Mouse (Mus musculus) urinary bladder, adult 18-20 months (tissue): Measurements from ENCODE around the gene Ddost.

Experiments used
- DNase-seq, 2 experiments: peaks; one replicate each; pipeline ENCODE4 v3.0.0; 2022; ENCODE audit warnings: low spot score in 2 of 2, mixed read lengths in 2 of 2

Ddost gene

DNA sequence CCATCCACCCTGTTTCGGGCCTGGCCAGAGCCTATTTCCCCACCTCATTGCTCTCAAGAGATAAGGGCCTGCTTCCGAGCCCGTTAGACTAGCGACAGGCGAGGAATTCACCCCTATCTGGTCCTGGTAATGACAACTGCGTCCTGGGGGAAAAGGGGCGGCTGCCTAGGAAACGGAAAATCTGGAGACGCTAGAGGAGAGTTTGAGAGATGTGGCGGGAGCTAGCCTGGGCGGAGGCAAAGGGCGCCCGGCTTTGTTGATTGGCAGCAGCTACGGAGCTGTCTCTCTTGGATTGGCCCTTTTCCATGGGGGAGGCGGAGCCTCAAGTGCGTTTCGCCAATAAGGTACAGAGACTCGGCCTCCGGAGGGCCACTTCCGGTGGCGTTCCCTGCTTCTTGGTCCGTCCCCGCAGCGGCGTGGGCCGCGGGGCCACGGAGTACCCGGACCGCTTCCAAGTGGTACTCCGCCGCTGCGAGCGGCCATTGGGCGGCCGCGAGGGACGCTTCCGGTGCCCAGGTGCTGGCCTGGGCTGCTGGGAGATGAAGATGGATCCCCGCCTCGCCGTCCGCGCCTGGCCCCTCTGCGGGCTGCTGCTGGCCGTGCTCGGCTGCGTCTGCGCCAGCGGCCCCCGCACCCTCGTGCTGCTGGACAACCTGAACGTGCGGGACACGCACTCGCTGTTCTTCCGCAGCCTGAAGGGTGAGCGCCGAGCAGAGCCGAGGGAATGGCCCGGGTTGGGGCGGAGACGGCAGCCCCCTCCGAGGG, at the start of gene Ddost:
Gene Ddost (plus strand): TSS at position 391 of the 765 bp plus-strand sequence.
- peak; percentile 85 to 97 for DNase-seq

DNA sequence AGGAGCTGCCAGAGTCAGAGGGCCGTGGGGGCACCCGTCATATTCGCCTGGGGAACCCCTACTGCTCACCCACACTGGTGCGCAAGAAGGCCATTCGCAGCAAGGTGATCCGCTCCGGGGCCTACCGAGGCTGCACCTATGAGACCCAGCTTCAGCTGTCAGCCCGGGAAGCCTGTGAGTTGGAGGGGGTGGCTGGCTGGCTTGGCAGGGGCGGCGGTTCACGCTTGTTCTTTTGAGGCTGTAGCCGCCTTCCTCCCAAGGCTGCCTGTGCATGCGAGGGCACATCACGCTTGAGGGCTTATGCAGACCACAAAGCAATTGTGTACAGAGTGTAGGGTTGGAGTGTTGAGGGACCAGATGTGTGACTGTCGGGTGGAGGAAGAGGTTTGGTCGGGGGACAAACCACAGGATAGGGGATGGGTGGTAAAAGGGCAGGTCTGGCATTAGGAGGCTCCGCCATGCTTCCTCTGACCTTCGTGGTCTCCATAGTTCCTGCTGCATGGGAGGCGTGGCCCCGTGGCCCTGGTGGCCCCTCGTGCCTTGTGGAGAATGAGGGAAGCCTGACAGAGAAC, 47.3 kb upstream of the Ddost start:
- DNase-seq: no peak

DNA sequence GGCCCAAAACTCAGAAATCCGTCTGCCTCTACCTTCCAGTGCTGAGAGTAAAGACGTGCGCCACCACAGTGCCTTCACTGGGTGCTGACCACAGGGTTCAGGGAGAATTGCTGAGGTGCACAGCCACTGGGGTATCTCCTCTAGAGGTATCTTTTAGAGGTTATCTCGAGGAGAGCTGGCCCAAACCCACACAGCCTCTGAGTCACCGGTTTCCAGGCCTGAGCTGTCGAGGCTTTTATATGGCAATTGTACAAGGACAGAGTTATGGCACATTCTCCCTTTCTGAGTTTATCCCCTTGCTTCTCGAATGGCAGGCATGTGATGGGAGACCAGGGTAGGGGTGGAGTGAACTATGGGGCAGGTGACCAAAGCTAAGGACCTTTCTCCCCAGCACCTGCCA, 45.9 kb upstream of the Ddost start:
- DNase-seq: no peak

DNA sequence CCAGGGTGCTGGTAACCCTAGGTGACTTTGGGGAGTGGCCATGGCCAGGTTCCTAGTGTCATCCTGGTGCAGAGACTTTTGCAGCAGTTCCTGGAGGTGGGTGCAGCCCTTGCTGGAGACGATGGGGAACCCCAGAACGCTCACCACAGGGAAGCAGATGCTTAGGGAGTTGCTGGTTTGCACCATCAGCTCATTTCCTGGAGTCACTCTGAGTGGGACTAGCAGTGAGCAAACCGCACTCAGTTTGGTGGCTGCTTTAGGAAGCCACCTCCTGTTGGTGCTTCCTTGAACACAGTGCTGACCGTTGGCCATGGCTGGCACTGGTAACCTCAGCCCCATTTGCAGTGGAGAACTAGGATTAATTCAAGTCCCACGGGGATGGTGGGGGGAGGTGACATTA, 45.0 kb upstream of the Ddost start:
- DNase-seq: no peak

DNA sequence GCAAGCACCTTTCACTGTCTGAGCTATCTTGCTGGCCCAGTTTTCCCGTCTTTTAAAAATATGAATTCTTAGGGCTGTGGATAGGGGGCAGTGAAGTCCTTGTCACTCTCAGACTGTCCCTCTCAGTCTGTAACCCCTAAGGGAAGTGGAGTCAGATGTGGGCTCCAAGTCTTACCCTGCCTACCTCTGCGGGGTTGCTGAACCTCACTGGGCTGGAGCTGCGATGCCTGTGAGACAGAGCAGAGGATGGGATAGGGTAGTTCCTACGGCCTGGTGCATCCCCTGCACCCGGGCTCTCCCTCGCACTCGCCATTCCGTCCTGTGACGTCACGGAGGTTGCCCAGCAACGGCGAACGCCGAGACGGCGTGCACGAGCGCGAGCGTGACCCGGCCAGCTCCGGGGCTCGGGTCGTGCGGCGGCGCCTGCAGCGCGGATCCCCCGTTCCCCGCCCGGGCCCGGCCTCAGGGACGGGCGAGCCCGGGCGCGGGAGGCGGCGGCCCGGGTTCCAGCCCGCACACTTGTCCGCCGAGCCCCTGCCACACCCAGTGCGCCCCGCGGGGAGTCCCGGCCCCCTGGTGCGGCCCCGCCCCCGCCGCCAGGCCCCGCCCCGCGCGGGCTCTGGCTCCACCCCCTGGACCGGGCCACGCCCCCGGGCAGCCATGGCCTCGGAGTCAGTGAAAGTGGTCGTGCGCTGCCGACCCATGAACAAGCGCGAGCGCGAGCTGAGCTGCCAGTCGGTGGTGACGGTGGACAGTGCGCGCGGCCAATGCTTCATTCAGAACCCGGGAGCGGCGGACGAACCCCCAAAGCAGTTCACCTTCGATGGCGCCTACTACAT, 42.5 kb upstream of the Ddost start:
- peak; percentile 73 to 88 for DNase-seq

DNA sequence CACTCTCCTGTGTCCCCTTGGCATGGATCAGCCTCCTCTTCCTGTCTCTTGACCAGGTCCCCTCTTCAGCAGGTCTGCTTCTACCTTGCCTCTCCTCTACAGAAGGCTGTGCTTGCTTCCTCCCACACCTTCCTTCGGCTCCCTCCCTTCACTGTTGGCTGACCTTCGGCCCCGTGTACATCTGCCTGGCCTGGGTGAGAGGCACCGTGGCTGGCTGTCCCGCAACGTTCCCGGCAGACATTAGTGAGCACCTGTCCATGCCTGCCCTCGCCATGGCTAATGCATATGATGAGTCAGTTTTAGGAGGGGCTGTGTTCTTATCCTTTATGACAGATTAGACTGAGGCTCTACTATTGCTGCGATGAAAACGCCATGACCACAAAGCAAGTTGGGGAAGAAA, 36.7 kb upstream of the Ddost start:
- DNase-seq: no peak

DNA sequence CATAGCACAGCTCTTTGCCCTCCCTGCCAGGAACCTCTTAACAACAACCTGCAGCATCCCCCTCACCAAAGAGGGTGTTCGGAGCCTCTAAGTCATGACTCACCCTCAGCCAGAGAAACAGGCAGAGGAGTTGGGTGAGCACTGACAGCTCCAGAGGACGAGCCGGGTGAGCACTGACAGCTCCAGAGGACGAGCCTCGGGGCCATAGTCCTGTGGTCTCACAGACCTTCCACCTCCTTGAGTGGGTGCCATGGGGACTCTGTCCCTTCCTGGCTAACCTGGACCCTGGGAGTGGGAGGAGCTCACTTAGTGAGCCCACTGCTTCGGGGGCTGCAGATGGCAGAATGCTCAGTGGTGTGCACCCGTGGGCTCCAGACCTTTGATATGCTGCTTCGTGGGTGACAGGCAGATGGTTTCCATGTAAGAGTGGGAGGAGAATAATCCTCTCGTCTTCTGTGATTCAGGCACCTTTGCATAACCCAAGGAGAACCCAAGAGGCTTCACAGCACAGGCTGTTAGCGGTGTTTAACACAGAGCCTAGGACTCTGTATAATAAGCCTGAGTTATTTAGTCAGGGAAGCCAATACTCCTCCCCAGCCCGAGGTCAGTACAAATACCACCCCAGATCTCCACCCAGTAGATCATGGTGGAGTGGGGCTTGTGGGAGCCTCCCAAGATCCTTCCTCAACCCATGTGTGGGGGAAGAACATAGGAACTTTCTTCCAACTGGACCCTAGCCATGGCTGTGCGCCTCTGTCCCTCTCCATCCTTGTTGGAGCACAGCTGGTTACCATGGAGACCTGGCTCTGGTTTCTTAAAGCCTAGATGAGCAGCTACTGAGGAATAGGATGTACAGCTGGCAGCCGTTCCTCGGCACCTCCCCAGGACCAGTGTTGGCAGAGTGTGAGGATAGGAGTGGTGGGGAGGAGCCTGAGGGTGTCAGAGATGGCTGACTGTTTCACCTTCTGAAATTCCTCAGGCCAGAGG, 32.2 kb upstream of the Ddost start:
- peak in 1 of 2 experiments; percentile 45 for DNase-seq

DNA sequence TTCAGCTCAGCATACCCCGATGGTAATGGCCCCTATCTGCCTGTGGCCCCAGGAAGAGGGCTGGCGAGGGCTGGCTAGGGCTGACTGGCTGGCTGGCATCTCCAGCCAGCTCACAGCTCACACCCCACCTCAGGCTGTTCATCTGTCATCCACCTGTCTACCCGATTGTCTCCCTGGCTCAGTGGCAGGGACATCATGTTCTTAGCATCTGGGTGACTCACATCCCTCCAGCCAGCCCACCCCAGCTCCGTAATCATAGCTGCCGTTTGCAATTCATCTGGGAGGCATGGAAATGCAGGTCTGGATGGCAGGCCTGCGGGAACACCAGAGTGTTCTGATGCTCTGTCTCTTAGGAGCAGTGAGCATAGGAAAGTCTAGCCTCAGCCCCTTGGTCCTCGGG, 26.2 kb upstream of the Ddost start:
- no peak for DNase-seq

DNA sequence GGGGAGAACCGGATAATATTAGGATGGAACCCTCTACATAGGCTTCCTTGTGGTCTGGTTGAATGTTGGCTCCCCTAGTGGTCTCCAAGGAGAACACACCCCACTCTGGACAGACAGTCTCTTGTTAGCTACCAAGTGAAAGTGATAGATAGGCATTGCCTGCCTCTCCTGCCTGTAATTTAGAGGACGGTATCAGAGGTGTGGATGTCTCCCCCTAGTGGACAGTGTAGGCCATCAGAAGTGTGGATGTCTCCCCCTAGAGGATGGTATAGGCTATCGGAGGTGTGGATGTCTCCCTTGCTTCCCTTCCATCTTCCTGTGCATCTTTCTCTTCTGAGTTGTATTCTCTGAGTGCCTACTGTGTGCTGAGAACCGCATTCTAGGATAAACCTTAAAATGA, 21.7 kb upstream of the Ddost start:
- DNase-seq: peak; percentile 16 to 34

DNA sequence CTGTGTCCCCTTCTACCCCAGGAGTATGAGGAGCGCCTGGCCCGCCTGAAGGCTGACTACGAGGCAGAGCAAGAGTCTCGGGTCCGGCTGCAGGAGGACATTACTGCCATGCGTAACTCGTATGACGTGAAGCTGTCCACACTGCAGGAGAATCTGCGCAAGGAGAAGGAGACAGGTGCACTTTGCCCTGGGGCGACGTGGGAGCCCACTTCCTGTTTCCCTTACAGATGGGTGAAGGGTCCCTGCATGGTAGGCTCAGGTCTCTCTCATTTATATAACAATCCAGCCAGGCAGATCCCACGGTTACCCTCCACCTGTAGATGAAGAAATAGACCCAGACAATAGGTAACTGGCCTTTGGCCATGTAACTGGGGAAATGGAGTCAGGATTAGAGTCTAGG, 18.1 kb upstream of the Ddost start:
- DNase-seq: no peak

DNA sequence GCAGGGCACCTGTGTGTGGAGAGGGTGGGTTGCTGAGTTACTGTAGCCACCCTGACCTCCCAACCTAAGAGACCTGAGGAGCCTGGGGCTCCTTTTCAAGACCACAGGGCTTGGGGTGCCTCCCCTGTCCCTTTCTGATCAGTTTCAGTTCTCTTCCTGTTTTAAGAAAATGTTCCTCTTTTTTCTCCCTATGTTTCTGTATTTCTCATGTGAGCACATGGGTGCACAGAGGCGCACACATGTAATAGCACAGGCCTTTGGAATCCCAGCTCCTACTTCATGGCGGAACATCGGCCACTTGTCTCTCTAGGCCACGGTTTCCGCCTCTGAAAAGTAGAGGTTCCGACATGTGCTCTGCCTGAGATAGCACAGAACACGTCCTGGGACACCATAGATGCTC, 15.8 kb upstream of the Ddost start:
- DNase-seq: no peak

DNA sequence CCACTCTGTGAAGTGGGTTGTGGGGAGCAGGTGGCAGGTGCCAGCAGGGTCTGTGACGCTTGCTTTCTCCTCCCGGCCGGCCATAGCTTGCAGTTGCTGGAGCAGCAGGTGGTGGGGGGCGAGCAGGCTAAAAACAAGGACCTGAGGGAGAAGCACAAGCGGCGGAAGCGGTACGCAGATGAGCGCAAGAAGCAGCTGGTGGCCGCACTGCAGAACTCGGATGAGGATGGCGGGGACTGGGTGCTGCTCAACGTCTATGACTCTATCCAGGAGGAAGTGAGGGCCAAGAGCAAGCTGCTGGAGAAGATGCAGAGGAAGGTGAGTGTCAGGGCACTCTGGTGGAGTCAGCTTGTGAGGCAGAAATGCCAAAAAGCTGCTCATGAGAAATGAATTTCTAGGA, 12.5 kb upstream of the Ddost start:
- no peak for DNase-seq

DNA sequence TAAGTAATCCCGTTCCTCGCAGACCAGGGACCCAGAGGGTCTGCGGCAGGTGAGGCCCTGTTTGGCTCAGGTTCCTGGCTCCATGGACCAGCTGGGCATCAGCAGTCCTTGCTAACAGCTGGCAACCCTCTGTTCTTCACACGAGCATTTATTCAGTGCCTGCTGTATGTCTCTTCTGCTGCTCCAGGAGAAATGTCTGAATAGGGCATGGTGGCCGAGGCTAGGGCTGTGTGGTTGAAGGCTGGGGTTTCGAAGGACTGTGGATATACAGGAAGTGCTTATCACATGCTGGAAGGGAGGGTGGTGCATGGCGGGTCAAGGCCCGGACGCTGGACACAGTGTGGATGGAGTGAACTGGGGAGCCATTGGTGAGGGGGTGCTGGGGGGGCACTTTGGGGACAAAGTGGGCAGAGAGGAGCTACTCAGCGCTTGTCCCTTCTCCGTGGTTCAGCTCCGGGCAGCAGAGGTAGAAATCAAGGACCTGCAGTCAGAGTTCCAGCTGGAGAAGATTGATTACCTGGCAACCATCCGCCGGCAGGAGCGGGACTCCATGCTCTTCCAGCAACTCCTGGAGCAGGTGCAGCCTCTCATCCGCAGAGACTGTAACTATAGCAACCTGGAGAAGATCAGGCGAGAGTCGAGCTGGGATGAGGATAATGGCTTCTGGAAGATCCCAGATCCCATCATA, 11.1 kb upstream of the Ddost start:
- no peak for DNase-seq

DNA sequence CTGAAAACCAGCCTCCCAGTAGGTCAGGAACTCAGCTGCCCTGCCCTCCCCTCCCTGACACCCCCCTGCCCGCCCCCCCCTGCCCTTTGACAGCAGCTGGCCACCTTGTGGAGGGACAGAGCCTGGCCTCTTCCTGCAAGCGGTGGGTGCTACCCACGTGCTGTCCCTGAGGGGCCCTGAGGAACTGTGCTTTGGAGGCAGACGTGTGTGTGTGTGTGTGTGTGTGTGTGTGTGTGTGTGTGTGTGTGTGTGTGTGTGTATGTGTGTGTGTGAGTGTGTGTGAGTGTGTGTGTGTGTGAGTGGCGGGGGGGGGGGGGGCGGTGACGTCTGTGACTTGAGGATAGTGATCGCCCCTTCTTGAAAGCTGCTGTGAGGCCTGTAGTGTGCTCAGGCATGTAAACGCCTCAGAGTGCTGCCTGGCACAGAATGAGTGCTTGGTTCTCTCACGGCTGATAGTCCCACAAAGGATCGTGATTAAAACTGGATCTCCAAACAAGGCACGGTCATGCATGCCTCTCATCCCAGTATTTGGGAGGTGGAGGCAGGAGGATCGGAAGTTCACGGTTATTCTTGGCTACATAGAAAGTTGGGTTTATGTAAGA, 10.5 kb upstream of the Ddost start:
- no peak for DNase-seq

DNA sequence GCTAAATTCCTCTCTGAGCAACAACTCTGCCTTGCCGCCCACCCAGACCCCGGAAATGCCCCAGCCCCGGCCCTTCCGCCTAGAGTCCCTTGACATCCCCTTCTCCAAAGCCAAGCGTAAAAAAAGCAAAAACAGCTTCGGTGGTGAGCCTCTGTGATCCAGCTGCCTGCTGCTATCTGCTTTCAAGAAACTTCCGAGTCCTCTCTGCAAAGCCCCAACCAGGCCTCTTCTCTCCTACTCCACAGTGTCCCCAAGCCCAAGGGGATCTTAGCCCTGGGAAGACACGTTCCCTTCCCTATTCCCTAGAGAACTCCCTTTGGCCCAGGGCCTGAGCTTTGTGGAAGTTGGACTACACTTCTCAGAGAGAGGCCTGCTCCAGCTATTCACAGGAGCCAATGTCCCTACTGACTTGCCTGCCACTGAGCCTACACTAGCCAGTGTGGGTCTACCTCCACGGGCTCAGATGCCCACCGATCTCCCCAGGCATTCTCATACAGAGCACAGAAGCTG, 3.2 kb upstream of the Ddost start:
- no peak for DNase-seq

DNA sequence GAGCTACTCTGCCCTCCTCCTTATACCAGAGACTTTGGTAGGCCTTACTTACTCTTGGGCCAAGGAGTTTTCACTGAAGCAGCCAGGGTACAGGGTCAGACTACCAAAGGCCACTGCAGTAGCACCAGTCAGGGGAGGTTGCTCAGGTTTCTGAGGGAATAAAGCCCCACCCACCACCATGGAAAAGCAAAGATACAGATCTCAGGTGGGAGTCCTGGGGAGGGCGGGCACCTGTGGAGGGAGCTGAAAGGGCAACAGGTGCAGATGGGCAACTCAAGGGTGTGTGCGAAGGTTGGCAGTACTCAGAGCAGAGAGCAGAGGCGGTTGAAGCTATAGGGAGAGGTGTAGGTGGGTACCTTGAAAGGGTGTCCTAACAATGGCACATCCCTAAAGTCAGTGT, 1.5 kb upstream of the Ddost start:
- no peak for DNase-seq

DNA sequence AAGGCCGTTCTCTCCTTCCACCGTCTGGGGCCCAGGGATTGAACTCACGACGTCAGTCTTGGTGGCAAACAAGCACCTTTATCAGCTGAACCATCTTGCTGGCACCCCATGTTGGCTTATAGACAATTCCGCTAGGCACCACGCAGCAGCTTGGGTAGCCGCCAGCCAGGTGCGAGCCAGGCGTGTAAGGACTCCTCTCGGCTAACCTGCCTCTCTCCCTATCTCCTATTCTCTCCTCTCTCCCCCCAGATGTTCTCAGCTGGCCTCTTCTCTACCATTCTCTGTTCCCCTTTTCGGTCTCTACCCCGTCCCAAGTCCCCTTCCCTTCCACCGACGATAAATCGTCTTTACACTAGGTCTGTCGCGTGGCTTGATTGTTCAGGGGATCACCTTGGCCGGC, 788 bp upstream of the Ddost start:
- no peak for DNase-seq

DNA sequence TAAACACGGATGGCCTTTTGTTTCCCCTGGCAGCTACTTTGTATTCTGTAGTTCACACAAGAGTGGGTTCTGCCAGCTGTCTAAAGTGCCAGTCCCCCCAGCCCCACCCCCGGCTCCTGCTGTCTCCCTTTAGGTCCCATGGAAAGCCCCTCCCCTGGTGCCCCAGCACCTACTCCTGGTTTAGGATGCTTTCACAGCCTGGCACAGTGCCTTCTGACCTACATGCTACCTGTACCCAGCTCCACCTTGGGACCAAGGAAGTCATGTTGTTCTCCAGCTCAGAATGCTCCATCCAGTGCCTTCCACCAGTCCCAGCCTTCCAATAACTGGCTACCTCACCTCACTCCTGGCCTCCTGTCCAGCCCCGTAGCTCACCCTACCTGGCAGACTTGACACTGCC, 2.5 kb downstream of the Ddost start:
- DNase-seq: no peak

DNA sequence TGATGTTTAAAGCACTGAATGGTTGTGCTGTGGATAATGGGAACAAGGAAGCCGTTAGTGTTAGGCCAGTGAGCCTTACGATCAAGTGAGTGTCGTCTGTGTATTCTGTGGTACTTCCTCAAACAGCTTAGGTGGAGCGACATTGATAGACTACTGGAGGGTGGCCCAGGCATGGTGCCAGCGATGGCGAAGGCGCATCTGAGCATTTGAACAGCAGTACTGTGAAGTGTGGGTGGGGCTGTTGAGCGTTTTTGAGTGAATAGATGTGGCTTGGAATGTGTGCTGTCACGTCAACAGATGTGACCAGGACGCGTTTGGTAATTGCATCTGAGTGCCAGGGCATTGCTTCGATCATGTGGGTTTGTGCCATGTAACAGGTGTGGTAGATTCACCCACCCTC, 3.2 kb downstream of the Ddost start:
- no peak for DNase-seq

DNA sequence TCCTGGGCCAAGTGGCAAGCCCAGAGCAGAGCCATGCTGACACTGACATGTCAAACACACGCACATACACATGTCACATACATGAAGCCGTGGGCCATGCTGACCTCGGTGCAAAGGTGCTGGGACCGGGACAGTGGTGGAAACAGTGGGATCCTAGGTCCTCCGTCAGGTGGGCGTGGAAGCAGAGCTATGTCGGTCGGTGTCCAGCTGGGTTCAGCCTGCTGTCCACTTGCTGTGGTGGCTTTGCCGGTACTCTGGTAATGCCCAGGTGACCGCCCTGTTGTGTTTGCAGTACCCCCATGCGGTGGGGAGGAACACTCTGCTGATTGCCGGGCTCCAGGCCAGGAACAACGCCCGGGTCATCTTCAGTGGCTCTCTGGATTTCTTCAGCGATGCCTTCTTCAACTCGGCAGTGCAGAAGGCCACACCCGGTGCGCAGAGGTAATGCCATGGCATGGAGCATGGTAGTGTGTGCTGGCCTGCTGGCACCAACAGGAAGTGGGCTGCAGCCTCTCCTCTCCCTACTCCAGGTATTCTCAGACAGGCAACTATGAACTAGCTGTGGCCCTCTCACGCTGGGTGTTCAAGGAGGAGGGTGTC, 5.9 kb downstream of the Ddost start:
- DNase-seq: no peak
